Mouse (Mus musculus): ENCODE results near the gene Eipr1.

The Eipr1 gene

GRCm38 (mm10) chr12:28775120-28775519, 23.5 kb downstream of the Eipr1 start:
- no peak for DNase-seq (ENCODE audit: low read depth, low spot score)

- no peak for DNase-seq (ENCODE audit: low read depth, low spot score)
These were observed 24.0 kb downstream of the Eipr1 start for GRCm38 (mm10) chr12:28775627-28776026.

- DNase-seq (ENCODE audit: low read depth, low spot score), result no peak
These were observed 28.6 kb downstream of the Eipr1 start for GRCm38 (mm10) chr12:28780180-28780579.

GRCm38 (mm10) chr12:28782637-28783036, 31.0 kb downstream of the Eipr1 start:
- no peak for DNase-seq (ENCODE audit: low read depth, low spot score)

GRCm38 (mm10) chr12:28784355-28784754, 32.8 kb downstream of the Eipr1 start:
- no peak for DNase-seq (ENCODE audit: low read depth, low spot score)

- no peak for DNase-seq (ENCODE audit: low read depth, low spot score)
These were observed 33.3 kb downstream of the Eipr1 start for GRCm38 (mm10) chr12:28784864-28785263.

GRCm38 (mm10) chr12:28785299-28785698, 33.7 kb downstream of the Eipr1 start:
- DNase-seq (ENCODE audit: low read depth, low spot score), result no peak

GRCm38 (mm10) chr12:28786310-28786709, 34.7 kb downstream of the Eipr1 start:
- DNase-seq (ENCODE audit: low read depth, low spot score), result no peak

GRCm38 (mm10) chr12:28792613-28793012, 41.0 kb downstream of the Eipr1 start:
- DNase-seq (ENCODE audit: low read depth, low spot score), result no peak

- no peak for DNase-seq (ENCODE audit: low read depth, low spot score)
These were observed 42.1 kb downstream of the Eipr1 start for GRCm38 (mm10) chr12:28793715-28794114.

- no peak for DNase-seq (ENCODE audit: low read depth, low spot score)
These were observed 43.4 kb downstream of the Eipr1 start for GRCm38 (mm10) chr12:28795041-28795440.

GRCm38 (mm10) chr12:28796881-28797420, 45.3 kb downstream of the Eipr1 start:
- no peak for DNase-seq (ENCODE audit: low read depth, low spot score)

GRCm38 (mm10) chr12:28799798-28800411, 48.3 kb downstream of the Eipr1 start:
- DNase-seq (ENCODE audit: low read depth, low spot score), result no peak

GRCm38 (mm10) chr12:28800423-28800822, 48.8 kb downstream of the Eipr1 start:
- no peak for DNase-seq (ENCODE audit: low read depth, low spot score)

GRCm38 (mm10) chr12:28800891-28801290, 49.3 kb downstream of the Eipr1 start:
- DNase-seq (ENCODE audit: low read depth, low spot score), result no peak

- no peak for DNase-seq (ENCODE audit: low read depth, low spot score)
These were observed 50.1 kb downstream of the Eipr1 start for GRCm38 (mm10) chr12:28801731-28802130.

GRCm38 (mm10) chr12:28803043-28803442, 51.4 kb downstream of the Eipr1 start:
- no peak for DNase-seq (ENCODE audit: low read depth, low spot score)

GRCm38 (mm10) chr12:28804558-28805481, 53.2 kb downstream of the Eipr1 start:
- DNase-seq (ENCODE audit: low read depth, low spot score), result peak; percentile 31

GRCm38 (mm10) chr12:28808786-28809375, 57.3 kb downstream of the Eipr1 start:
- DNase-seq (ENCODE audit: low read depth, low spot score), result no peak

GRCm38 (mm10) chr12:28809756-28810337, 58.2 kb downstream of the Eipr1 start:
- no peak for DNase-seq (ENCODE audit: low read depth, low spot score)

- DNase-seq (ENCODE audit: low read depth, low spot score), result no peak
These were observed 65.3 kb downstream of the Eipr1 start for GRCm38 (mm10) chr12:28816681-28817426.
